Mouse (Mus musculus): Measurements from ENCODE around the gene Ccdc107. TPM values are rescaled to one million over a fixed set of nuclear protein-coding genes. Genes with fewer than 3 reads are reported as not detected.

Gene Ccdc107
- total RNA-seq (2023), result 1 to 10 TPM; 5.1 to 5.2 TPM

DNA sequence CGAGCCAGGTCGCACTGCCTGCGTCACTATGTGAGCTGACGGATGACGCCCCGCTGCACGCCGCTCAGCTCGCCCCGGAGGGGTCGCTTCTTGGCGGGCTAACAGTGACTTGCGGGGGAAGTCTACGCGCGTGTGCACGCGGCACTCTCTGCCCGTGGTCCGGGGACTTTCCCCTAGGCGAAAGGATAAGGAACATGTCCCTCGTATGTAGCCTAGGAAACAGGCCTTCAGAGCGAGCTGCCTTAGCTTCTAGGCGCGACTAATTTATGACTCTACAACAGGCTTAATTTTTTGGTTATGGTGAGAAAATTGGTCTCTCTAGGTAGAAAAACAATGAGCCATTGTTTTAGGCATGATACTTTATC, at the start of gene Ccdc107:
Gene Ccdc107, plus strand, starts transcription at position 80 of the 365 bp plus-strand sequence.

DNA sequence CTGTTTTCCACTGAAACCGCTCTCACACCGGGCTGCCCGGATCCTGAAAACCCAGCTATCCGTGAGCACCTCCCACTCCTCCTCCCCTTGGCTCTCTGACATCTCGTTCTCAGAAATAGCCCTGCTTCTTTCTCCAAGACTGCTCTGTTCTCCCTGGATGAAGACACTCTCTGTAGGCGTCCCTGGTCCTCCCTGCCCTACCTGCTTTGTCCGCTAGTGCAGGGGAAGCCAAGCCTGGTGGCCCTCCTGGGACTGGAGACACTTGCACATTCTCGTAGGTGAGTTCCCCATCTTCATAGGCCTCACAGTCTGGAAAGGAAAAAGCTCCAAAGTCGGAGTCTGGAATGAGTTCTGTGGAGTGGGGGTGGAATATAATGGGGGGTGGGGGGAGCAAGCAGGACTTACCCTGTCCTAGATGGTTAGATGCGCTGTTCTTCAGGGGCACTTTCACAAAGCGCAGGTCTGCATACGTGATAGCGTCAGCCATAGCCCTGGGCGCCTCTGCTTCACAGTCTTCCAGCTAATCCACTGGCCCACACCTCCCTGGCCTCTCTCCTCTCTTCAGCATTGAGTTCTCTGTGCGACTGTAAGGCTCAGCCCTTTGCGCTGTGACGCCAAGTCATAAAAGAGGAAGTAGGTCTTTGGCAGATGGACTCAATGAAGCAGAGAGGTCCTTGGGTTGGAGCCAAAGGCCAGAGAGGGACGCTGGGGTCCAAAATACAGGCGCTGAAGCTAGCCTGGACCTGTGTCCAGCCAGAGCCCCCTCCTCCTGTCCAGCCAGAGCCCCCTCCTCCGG, 38.5 kb upstream of the Ccdc107 start, which contains the start of gene Cd72:
Gene Cd72, minus strand, starts transcription at position 588 of the 796 bp plus-strand sequence.

DNA sequence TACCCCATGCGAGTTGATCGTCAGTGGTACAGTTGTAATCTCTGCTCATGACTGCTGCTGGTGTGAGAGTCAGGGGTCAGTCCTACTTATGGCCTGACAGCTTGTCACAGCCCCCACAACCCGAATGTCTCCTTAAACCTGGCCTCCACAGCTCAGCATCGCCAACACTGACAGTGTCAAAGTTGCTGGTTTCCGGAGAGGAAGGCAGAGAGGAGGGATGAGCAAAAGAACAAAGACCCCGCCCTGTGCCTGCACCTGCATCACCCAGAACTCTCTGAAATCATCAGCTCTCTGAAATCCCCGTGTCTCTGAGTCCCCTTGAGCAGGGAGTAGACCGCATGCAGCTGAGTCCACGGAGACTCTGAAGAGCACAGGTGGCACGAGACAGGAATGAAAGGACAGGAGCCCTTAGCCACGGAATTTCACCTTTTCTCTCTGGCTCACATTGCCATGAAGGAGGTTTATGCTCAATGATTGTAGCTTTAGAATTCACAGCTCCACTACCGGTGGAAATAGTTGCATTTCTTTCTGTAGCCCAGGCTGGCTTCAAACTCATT, 9.1 kb upstream of the Ccdc107 start, which contains the start of gene Sit1:
Gene Sit1, minus strand, starts transcription at position 200 of the 557 bp plus-strand sequence.

DNA sequence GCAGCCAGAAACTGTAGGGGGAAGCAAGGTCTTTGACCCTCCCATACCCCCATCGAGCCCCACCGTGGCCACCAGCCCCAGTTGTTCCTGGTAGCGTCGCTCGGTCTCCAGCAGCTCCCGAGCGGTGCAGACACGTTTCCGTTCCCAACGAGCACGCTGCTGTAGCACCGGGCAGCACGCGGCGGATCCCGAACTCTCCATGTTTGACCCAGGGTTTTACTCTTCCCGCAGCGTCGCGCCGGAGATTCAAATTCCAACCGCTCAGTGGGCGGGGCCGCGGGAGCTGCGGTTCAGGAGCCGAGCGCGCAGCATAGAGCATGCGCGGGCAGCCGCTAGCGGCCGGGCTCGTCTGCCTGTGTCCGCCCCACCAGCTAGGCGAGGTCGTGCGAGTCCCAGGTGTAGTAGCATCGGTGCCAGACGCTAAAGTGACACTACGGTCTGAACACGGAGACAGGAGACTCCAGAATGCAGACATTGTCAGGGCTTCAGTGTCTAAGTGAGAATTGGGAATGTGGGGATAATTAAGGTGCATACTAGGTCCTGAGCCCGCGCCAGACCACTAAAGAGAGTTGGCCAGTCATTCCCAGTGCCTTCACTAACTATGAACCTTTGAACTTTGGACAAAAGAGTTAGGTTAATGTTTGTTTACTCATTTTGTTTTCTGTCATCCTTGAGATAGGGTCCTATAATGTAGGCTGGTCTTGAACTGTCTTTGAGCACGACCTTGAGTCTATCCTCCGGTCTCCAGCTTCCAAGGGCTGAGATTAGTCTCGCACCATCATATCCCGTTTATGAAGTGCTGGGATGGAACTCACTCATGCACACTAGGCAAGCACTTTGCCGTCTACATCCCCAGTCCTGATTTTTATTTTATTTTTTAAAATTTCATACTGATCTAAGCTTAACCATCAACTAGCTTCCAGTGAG, 7.0 kb downstream of the Ccdc107 start, which contains the start of gene Arhgef39:
Gene Arhgef39, minus strand, starts transcription at position 289 of the 927 bp plus-strand sequence.

DNA sequence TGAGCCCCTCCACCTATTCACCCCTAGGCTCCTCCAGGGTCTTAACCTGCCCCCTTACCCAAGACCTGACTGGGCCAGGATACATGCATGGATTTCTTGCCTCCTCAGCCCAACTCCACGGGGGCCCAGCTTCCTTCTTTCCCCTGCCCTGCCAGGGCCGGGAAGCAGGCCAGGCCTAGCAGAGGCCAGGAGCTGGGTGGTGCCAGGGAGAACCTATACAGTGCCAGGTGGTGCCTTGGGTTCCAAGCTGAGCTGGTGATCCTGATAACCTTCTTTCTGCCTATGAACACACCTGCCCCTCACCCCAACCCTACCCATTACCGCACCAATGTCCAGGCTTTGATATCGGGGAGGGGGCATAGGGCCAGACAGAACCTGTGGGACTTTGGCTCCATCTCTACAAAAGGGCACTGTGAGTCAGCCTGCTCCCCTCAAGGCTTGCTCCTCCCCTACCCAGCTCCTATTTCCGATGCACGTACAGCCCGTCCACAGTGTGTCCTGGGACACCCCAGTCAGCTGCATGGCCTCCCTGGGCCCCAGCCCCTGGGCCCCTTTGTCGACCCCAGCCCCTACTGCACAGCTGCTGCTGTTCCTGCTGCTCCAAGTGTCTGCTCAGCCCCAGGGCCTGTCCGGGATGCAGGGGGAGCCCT, 14.0 kb downstream of the Ccdc107 start, which contains the start of gene Car9:
Gene Car9, plus strand, starts transcription at position 431 of the 650 bp plus-strand sequence.

Other genes with a start within 250 kb of the Ccdc107 start
- under 1 TPM in 1 of 2 experiments, not detected in 1; 0.38 TPM for gene Atp8b5, start 225.7 kb upstream of the Ccdc107 start, total RNA-seq (2023)
- 1 to 10 TPM; 2.9 to 3.4 TPM for gene Rusc2, start 110.9 kb upstream of the Ccdc107 start, total RNA-seq (2023)
- not detected for gene Fam166b, start 63.8 kb upstream of the Ccdc107 start, total RNA-seq (2023)
- gene Tesk1, start 51.0 kb upstream of the Ccdc107 start, total RNA-seq (2023), result 1 to 10 TPM; 5.8 to 8.1 TPM
- 10 to 100 TPM in 1 of 2 experiments, 1 to 10 TPM in 1; 2.2 to 24.5 TPM for gene Cd72, start 38.3 kb upstream of the Ccdc107 start, total RNA-seq (2023)
- gene Sit1, start 9.2 kb upstream of the Ccdc107 start, total RNA-seq (2023), result under 1 TPM in 1 of 2 experiments, not detected in 1; 0.31 TPM
- gene Arhgef39, start 6.8 kb downstream of the Ccdc107 start, total RNA-seq (2023), result 10 to 100 TPM; 31.2 to 32.1 TPM
- gene Car9, start 14.1 kb downstream of the Ccdc107 start, total RNA-seq (2023), result 1 to 10 TPM; 1.1 to 2.6 TPM
- under 1 TPM; 0.60 to 0.68 TPM for gene Tpm2, start 30.9 kb downstream of the Ccdc107 start, total RNA-seq (2023)
- 10 to 100 TPM; 67.4 to 72.8 TPM for gene Creb3, start 69.4 kb downstream of the Ccdc107 start, total RNA-seq (2023)
- gene Tln1, start 69.8 kb downstream of the Ccdc107 start, total RNA-seq (2023), result 100 to 1,000 TPM; 547 to 593 TPM
- 10 to 100 TPM; 47.1 to 49.4 TPM for gene Rgp1, start 85.8 kb downstream of the Ccdc107 start, total RNA-seq (2023)
- gene Gba2, start 86.0 kb downstream of the Ccdc107 start, total RNA-seq (2023), result 10 to 100 TPM; 28.4 to 32.8 TPM
- not detected for gene Msmp, start 91.6 kb downstream of the Ccdc107 start, total RNA-seq (2023)
- under 1 TPM; 0.33 to 0.80 TPM for gene Npr2, start 139.0 kb downstream of the Ccdc107 start, total RNA-seq (2023)
- gene Spag8, start 160.7 kb downstream of the Ccdc107 start, total RNA-seq (2023), result not detected
- gene Hint2, start 163.6 kb downstream of the Ccdc107 start, total RNA-seq (2023), result 10 to 100 TPM in 1 of 2 experiments, 1 to 10 TPM in 1; 8.7 to 10.2 TPM
- gene Tmem8b, start 176.1 kb downstream of the Ccdc107 start, total RNA-seq (2023), result under 1 TPM; 0.60 to 0.66 TPM
- gene Fam221b, start 176.2 kb downstream of the Ccdc107 start, total RNA-seq (2023), result under 1 TPM in 1 of 2 experiments, not detected in 1; 0.11 TPM
- gene Olfr70, start 207.9 kb downstream of the Ccdc107 start, total RNA-seq (2023), result not detected
- gene Olfr71, start 217.4 kb downstream of the Ccdc107 start, total RNA-seq (2023), result not detected
- not detected for gene Hrct1, start 234.3 kb downstream of the Ccdc107 start, total RNA-seq (2023)
- gene Spaar, start 237.1 kb downstream of the Ccdc107 start, total RNA-seq (2023), result not detected